Comparison of ENCODE assay signal across 8 mouse cellular contexts in the genomic region with DNA sequence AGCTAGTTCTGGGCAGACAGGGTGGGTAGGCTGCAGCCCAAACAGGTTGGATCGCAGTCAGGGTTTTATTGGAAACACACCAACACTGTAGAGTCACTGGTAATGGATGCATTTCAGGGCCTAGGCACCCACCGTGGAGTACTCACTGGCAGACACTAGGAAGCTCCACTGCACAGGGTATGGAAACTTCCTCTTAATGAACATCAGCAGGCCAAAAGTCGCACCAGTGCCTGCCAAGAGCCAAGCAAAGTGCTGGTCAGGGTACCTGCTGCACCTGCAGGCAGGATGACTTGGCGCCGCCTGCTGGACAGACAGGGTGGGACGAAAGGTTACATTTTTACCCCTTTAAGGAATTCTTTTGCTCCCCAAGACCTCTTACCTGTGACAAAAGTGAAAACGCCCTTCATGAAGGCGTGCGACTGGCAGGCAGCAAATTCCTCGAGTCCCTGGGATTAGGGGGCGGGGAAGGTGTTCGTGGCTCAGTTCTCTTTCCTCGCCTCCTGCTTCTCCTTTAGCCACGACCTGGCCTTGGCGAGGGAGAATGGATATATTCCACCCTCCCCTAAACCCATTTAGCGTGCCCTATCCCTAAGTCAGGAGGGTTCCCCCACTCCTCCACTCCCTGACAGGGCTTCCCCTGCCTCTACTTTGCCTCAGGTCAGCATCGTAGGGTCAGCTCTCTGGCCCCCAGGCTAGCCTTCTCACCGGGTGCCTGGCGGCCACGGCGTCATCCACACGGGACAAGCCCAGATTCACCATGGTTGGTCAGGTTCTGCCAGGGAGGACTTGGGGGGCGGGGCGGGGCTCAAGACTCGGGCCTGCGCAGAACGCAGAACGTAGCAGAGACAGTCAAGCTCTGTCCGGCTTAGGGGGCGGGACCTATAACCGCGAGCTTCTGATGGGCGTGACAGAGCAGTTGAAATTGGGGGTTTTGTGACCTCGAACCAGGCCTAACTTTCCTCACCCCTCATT. TPM values are rescaled to one million over a fixed set of nuclear protein-coding genes. Genes with fewer than 3 reads are reported as not detected.
A peak's percentile ranks its signal among the peaks of the same experiment; 100 is the strongest.
DNase-seq lines count a peak whose midpoint lies in the region; ATAC-seq and TF ChIP-seq lines count a peak whose summit lies in the region.

A gene (minus strand): TSS at position 777 of the 972 bp plus-strand sequence.

- peak; percentile 45 for DNase-seq in G1E (ENCODE audit: low spot score)
- peak; percentile 89 for DNase-seq in cerebellum, adult 8-10 months
- DNase-seq in forelimb bud, embryonic 11.5 days (ENCODE audit: low read depth, low spot score), result peak; percentile 77
- DNase-seq in layer of hippocampus, adult 9-11 months, result peak; percentile 93
- DNase-seq in lung, postnatal 0 days (ENCODE audit: low spot score), result peak; percentile 91
- peak; percentile 76 for DNase-seq in ovary, postnatal 14 days (ENCODE audit: low spot score)
- DNase-seq in thymus, postnatal 14 days, result peak; percentile 68

- no peak for TF ChIP-seq EP300 in lung, postnatal 0 days (IDR thresholded peaks at IDR 0.05)

- WGBS in lung, postnatal 0 days, result 8% methylated on average over 33 of the region's 34 CpGs

- H3K4me2 ChIP-seq in lung, postnatal 0 days (replicated peaks; ENCODE audit: low read depth, low read length), result peak within 1 kb of the TSS; percentile 77

- peaks cover 3% of the 10 kb centered on the region; the same call in 1 of the 2 replicates for H3K4me1 ChIP-seq in G1E (ENCODE audit: insufficient read depth, low read depth, low read length)
- peaks cover 5% of the 10 kb centered on the region; the same call in 1 of the 2 replicates for H3K4me1 ChIP-seq in lung, postnatal 0 days (ENCODE audit: insufficient read depth, low read depth, low read length)

- peaks cover 74% of the 10 kb centered on the region for H3K27me3 ChIP-seq in G1E (ENCODE audit: insufficient read depth, low read length)
- H3K27me3 ChIP-seq in lung, postnatal 0 days (replicated peaks; ENCODE audit: insufficient read depth, low read length), result peaks cover 8% of the 10 kb centered on the region; the same call in 1 of the 2 replicates

- TF ChIP-seq CTCF in G1E (IDR thresholded peaks at IDR 0.05; ENCODE audit: low read depth, low read length), result peak; percentile 55; the same call in 1 of the 2 replicates
- TF ChIP-seq CTCF in lung, postnatal 0 days (IDR thresholded peaks at IDR 0.05), result peak; percentile 80

- peak within 1 kb of the TSS; percentile 47 for H3K9ac ChIP-seq in lung, postnatal 0 days (replicated peaks; ENCODE audit: low read depth)

- no peaks in the 10 kb centered on the region for H3K9me3 ChIP-seq in G1E (replicated peaks)
- H3K9me3 ChIP-seq in lung, postnatal 0 days (ENCODE audit: low read length), result no peaks in the 10 kb centered on the region

- no peaks in the 10 kb centered on the region for H3K36me3 ChIP-seq in G1E (replicated peaks)
- H3K36me3 ChIP-seq in lung, postnatal 0 days (ENCODE audit: insufficient read depth, low read length), result no peaks in the 10 kb centered on the region

- H3K4me3 ChIP-seq in G1E (ENCODE audit: low read depth, low read length), result no peak within 1 kb of the TSS
- peak within 1 kb of the TSS; percentile 47 for H3K4me3 ChIP-seq in lung, postnatal 0 days (ENCODE audit: low read depth, low read length)

- ATAC-seq in G1E (ENCODE audit: extremely low read depth, insufficient number of reproducible peaks, low FRiP score, poor library complexity, severe bottlenecking), result no peak
- peak; percentile 57 to 77 for ATAC-seq in hematopoietic stem cell, adult 5-6 weeks (replicated peaks in 1 of 2; ENCODE audit: insufficient read depth in 1 of 2, low FRiP score in 2 of 2, low TSS enrichment in 1 of 2, low read depth in 1 of 2, poor library complexity in 2 of 2, severe bottlenecking in 2 of 2)
- peak; percentile 96 for ATAC-seq in lung, postnatal 0 days

- H3K27ac ChIP-seq in lung, postnatal 0 days (ENCODE audit: low read length), result peak within 1 kb of the TSS; percentile 84

RNA-seq across cellular contexts. Expression of the gene that starts here (rescaled TPM):
- not detected in 2 replicates for total RNA-seq in G1E (2014; fragmentation: Nextera tagmentation)
- total RNA-seq in G1E (2017), result not detected in 2 replicates
- polyA plus RNA-seq in G1E (2012), result not detected in 2 replicates
- 22.2 and 28.8 TPM in 2 replicates for total RNA-seq in hematopoietic stem cell, adult 5-6 weeks (2017)
- polyA plus RNA-seq in lung, postnatal 0 days (2015; fragmentation: Nextera tagmentation; extraction: Ambion mirVana), result 26.0 and 29.9 TPM in 2 replicates

Comparison
In these comparisons a context has a peak if more than half of its experiments do, and no peak if none do; other contexts are left out.
1. RNA of the gene that starts here (total RNA-seq): 22.2 to 28.8 TPM in hematopoietic stem cell, adult 5-6 weeks; not detected in G1E; every median in the first group is over 10 times any median in the second.
2. RNA of the gene that starts here (polyA plus RNA-seq): 26.0 to 29.9 TPM in lung, postnatal 0 days; not detected in G1E; every median in the first group is over 10 times any median in the second.
3. Peak in DNase-seq in G1E; RNA of the gene not detected or under 1 TPM.
4. Peak in every context shown above with its lines, with median percentiles within 50 percentile points of each other: DNase-seq.